Mouse (Mus musculus) MEL (cell line): Measurements from ENCODE around the gene Sh3d19. TPM values are rescaled to one million over a fixed set of nuclear protein-coding genes. Genes with fewer than 3 reads are reported as not detected.

Source experiments
- DNase-seq: peaks from one replicate; pipeline ENCODE4 v3.0.0; 2011; ENCODE audit warnings: low read depth, low spot score
- H3K27ac ChIP-seq: 2 replicates; pipeline ENCODE4 v1.5.1; 2012; ENCODE audit warnings: low read depth, mild to moderate bottlenecking, control low read depth, low read length, moderate library complexity; ENCODE audit not compliant: control insufficient read depth
- H3K27me3 ChIP-seq, 2 experiments: fragments of 150-350 bp in 1 of 2; sonication (generic) in 1 of 2; 2 replicates each; pipeline ENCODE4 v1.6.1; 2012; ENCODE audit warnings: low read length in 2 of 2, mild to moderate bottlenecking in 2 of 2, improper control_type of control experiment in 1 of 2, moderate library complexity in 1 of 2; ENCODE audit not compliant: insufficient read depth in 2 of 2, control insufficient read depth in 1 of 2
- H3K36me3 ChIP-seq, 2 experiments: 2 replicates each; pipeline ENCODE4 v1.6.1; 2012 to 2014; ENCODE audit warnings: low read length in 2 of 2, improper control_type of control experiment in 1 of 2, inconsistent platforms in 1 of 2, mild to moderate bottlenecking in 1 of 2; ENCODE audit not compliant: insufficient read depth in 2 of 2, control insufficient read depth in 1 of 2
- H3K4me1 ChIP-seq, 2 experiments: fragments of 150-350 bp in 1 of 2; sonication (generic) in 1 of 2; 2 replicates each; pipeline ENCODE4 v1.6.1; 2012; ENCODE audit warnings: low read length in 2 of 2, improper control_type of control experiment in 1 of 2, mild to moderate bottlenecking in 1 of 2; ENCODE audit not compliant: insufficient read depth in 2 of 2, control insufficient read depth in 1 of 2
- H3K4me3 ChIP-seq, 2 experiments: fragments of 150-350 bp in 1 of 2; sonication (generic) in 1 of 2; 2 replicates each; pipeline ENCODE4 v1.5.1; 2012; ENCODE audit warnings: low read depth in 2 of 2, low read length in 2 of 2, mild to moderate bottlenecking in 2 of 2, moderate library complexity in 2 of 2, control low read depth in 1 of 2, improper control_type of control experiment in 1 of 2; ENCODE audit not compliant: control insufficient read depth in 1 of 2, insufficient read depth in 1 of 2
- H3K79me2 ChIP-seq: 2 replicates; pipeline ENCODE4 v1.6.1; 2012; ENCODE audit warnings: mild to moderate bottlenecking, low read length, moderate library complexity; ENCODE audit not compliant: control insufficient read depth, poor library complexity, insufficient read depth
- H3K9ac ChIP-seq: 2 replicates; pipeline ENCODE4 v1.6.1; 2012; ENCODE audit warnings: low read depth, mild to moderate bottlenecking, control low read depth, low read length, moderate library complexity; ENCODE audit not compliant: control insufficient read depth, poor library complexity, severe bottlenecking
- H3K9me3 ChIP-seq: fragments of 150-350 bp; sonication (generic); replicated peaks from 2 replicates; pipeline ENCODE4 v1.6.1; 2012; ENCODE audit warnings: mild to moderate bottlenecking, low read length, improper control_type of control experiment, moderate library complexity; ENCODE audit not compliant: insufficient read depth
- CHD2 ChIP-seq: IDR thresholded peaks from 2 replicates; pipeline ENCODE4 v1.6.1; 2011; ENCODE audit warnings: low read length, improper control_type of control experiment
- CTCF ChIP-seq, 3 experiments: IDR thresholded peaks in 2 of 3; conservative IDR thresholded peaks in 1 of 3; 2 replicates each; pipeline ENCODE4 v1.5.1; 2011 to 2012; ENCODE audit warnings: low read length in 3 of 3, low read depth in 2 of 3, mild to moderate bottlenecking in 2 of 3, improper control_type of control experiment in 1 of 3, inconsistent platforms in 1 of 3, mixed read lengths in 1 of 3, moderate library complexity in 1 of 3; ENCODE audit not compliant: control insufficient read depth in 1 of 3, insufficient read depth in 1 of 3, poor library complexity in 1 of 3, severe bottlenecking in 1 of 3
- E2F4 ChIP-seq: IDR thresholded peaks from 2 replicates; pipeline ENCODE4 v1.6.1; 2011; ENCODE audit warnings: low read depth, low read length, improper control_type of control experiment, borderline replicate concordance
- ELF1 ChIP-seq: IDR thresholded peaks from 2 replicates; pipeline ENCODE4 v1.6.1; 2014; ENCODE audit warnings: low read depth, mild to moderate bottlenecking, inconsistent platforms, low read length, improper control_type of control experiment, moderate library complexity
- GATA1 ChIP-seq: IDR thresholded peaks from 2 replicates; pipeline ENCODE4 v1.6.1; 2011; ENCODE audit warnings: low read depth, low read length, improper control_type of control experiment
- HCFC1 ChIP-seq: IDR thresholded peaks from 2 replicates; pipeline ENCODE4 v1.6.1; 2012; ENCODE audit warnings: low read depth, mild to moderate bottlenecking, inconsistent platforms, low read length, improper control_type of control experiment, moderate library complexity
- JUND ChIP-seq: IDR thresholded peaks from 2 replicates; pipeline ENCODE4 v1.6.1; 2011; ENCODE audit warnings: low read depth, mild to moderate bottlenecking, improper control_type of control experiment, low read length
- MXI1 ChIP-seq: IDR thresholded peaks from 2 replicates; pipeline ENCODE4 v1.6.1; 2011; ENCODE audit warnings: mild to moderate bottlenecking, low read depth, low read length, improper control_type of control experiment
- MYB ChIP-seq: IDR thresholded peaks from 2 replicates; pipeline ENCODE4 v1.6.1; 2011; ENCODE audit warnings: mild to moderate bottlenecking, low read depth, low read length, improper control_type of control experiment
- POLR2AphosphoS5 ChIP-seq: IDR thresholded peaks from 2 replicates; pipeline ENCODE4 v1.6.1; 2012; ENCODE audit warnings: low read depth, borderline replicate concordance, mild to moderate bottlenecking, inconsistent platforms, low read length, moderate library complexity, mixed read lengths
- RCOR1 ChIP-seq: IDR thresholded peaks from 2 replicates; pipeline ENCODE4 v1.6.1; 2012; ENCODE audit warnings: low read depth, mild to moderate bottlenecking, inconsistent platforms, low read length, improper control_type of control experiment
- TAL1 ChIP-seq: IDR thresholded peaks from 2 replicates; pipeline ENCODE4 v1.6.1; 2012; ENCODE audit warnings: mild to moderate bottlenecking, inconsistent platforms, low read length, moderate library complexity, mixed read lengths
- TBP ChIP-seq: IDR thresholded peaks from 2 replicates; pipeline ENCODE4 v1.8.0; 2011; ENCODE audit warnings: low read depth, low read length, improper control_type of control experiment
- TCF12 ChIP-seq: IDR thresholded peaks from 2 replicates; pipeline ENCODE4 v1.6.1; 2014; ENCODE audit warnings: low read depth, mild to moderate bottlenecking, inconsistent platforms, low read length, improper control_type of control experiment, moderate library complexity
- polyA plus RNA-seq, 2 experiments: library from polyadenylated mRNA; stranded (reverse) in 1 of 2; unstranded in 1 of 2; fragments of >175 nt in 1 of 2; fragments of >200 nt in 1 of 2; gene quantifications; 2 replicates each; pipeline versions ENCODE4 v1.2.1 to v1.2.4; 2012; ENCODE audit warnings: low replicate concordance in 2 of 2, low read depth in 1 of 2; ENCODE audit not compliant: insufficient read length in 2 of 2, insufficient read depth in 1 of 2, missing spikeins in 1 of 2
- total RNA-seq: library from RNA; depleted of rRNA; stranded (reverse); fragments of 300-350 nt; gene quantifications from 2 replicates; pipeline ENCODE4 v1.2.3, GENCODE M21; 2012

Sh3d19 gene
- total and polyA plus RNA-seq, 3 experiments: 2.2 to 4.8 TPM; not detected in 1

GRCm38 (mm10) chr3:86040286-86041201, 69.6 kb downstream of the Sh3d19 start:
- peaks cover 0 to 1% of the 10 kb centered on the region in 2 experiments; a peak in 2 of 4 replicates for H3K27me3 ChIP-seq
- H3K36me3 ChIP-seq: no peaks in the 10 kb centered on the region
- H3K9ac ChIP-seq: no peak overlapping the region
- H3K79me2 ChIP-seq: no peaks in the 10 kb centered on the region
- H3K9me3 ChIP-seq: no peaks in the 10 kb centered on the region
- H3K4me3 ChIP-seq: no peak overlapping the region
- H3K4me1 ChIP-seq: no peaks in the 10 kb centered on the region
- no peak overlapping the region for H3K27ac ChIP-seq
- DNase-seq: no peak
- TF ChIP-seq POLR2AphosphoS5 (no peak), TBP (no peak), TCF12 (no peak), CTCF (IDR thresholded peaks at IDR 0.05 in 2 of 3, conservative IDR thresholded peaks at IDR 0.05 in 1 of 3; ENCODE audit: control insufficient read depth in 1 of 3, insufficient read depth in 1 of 3, low read depth in 2 of 3, low read length in 3 of 3, poor library complexity in 1 of 3, severe bottlenecking in 1 of 3) (no peak), RCOR1 (no peak), E2F4 (no peak), HCFC1 (no peak), CHD2 (no peak), MXI1 (no peak), MYB (no peak), GATA1 (no peak), ELF1 (no peak), TAL1 (no peak)

- H3K27ac ChIP-seq: no peak overlapping the region
Observed at GRCm38 (mm10) chr3:86047686-86048408, 76.9 kb downstream of the Sh3d19 start.

More at GRCm38 (mm10) chr3:86047686-86048408, 76.9 kb downstream of the Sh3d19 start:
- no peak overlapping the region for H3K4me3 ChIP-seq
- peaks cover 0 to 1% of the 10 kb centered on the region in 2 experiments; a peak in 1 of 4 replicates for H3K27me3 ChIP-seq
- H3K79me2 ChIP-seq: no peaks in the 10 kb centered on the region
- DNase-seq: no peak
- H3K36me3 ChIP-seq: no peaks in the 10 kb centered on the region
- no peak for TF ChIP-seq JUND
- TF ChIP-seq CTCF (IDR thresholded peaks at IDR 0.05 in 2 of 3, conservative IDR thresholded peaks at IDR 0.05 in 1 of 3; ENCODE audit: control insufficient read depth in 1 of 3, insufficient read depth in 1 of 3, low read depth in 2 of 3, low read length in 3 of 3, poor library complexity in 1 of 3, severe bottlenecking in 1 of 3): peak in 1 of 3 experiments; percentile 18; a peak in 1 of 6 replicates
- H3K9me3 ChIP-seq: no peaks in the 10 kb centered on the region
- no peak overlapping the region for H3K9ac ChIP-seq
- H3K4me1 ChIP-seq: no peaks in the 10 kb centered on the region
